9 mouse cellular contexts compared by ENCODE assay signal in genomic region chr5:146330031-146330764, GRCm38 (mm10). TPM values are rescaled to one million over a fixed set of nuclear protein-coding genes. Genes with fewer than 3 reads are reported as not detected.
DNase-seq lines count a peak whose midpoint lies in the region; ATAC-seq and TF ChIP-seq lines count a peak whose summit lies in the region.
"Had no signal": no experiment of that assay in that cellular context is flagged by ENCODE, and none has a peak within 500 bp of the region (broad histone marks: within the 10 kb centered on the region; RNA-seq: fewer than 3 reads in every experiment).

No protein-coding gene starts in this region.

- TF ChIP-seq CTCF in left cerebral cortex, adult 2 months (IDR thresholded peaks at IDR 0.05) = peak; percentile 76

- no peak for ATAC-seq in CD4-positive, CD25-positive, alpha-beta regulatory T cell, adult 4 months

- no peak overlapping the region for H3K4me3 ChIP-seq in left cerebral cortex, adult 2 months
- H3K4me3 ChIP-seq: neural tube, embryonic 12.5 days had no signal

- peak; percentile 55 for DNase-seq in CD4-positive, CD25-positive, alpha-beta regulatory T cell, adult 2 months (ENCODE audit: low read depth, low spot score)
- peak; percentile 63 to 67 for DNase-seq in left cerebral cortex, adult 2 months (ENCODE audit: extremely low spot score in 1 of 2, low spot score in 2 of 2)
- DNase-seq in left cerebral cortex, adult 8-10 months (ENCODE audit: low spot score in 2 of 2) = no peak
- DNase-seq in brain, adult 2 months (ENCODE audit: low read depth, low spot score) = peak; percentile 78
- peak; percentile 40 for DNase-seq in gastrocnemius, postnatal 10 days
- peak; percentile 69 for DNase-seq in left cerebral cortex, postnatal 4 days
- peak; percentile 85 for DNase-seq in retina, embryonic 14.5 days (ENCODE audit: low spot score)

- no peak overlapping the region for H3K27ac ChIP-seq in left cerebral cortex, adult 2 months
- H3K27ac ChIP-seq: neural tube, embryonic 12.5 days had no signal

- intact Hi-C loops in left cerebral cortex, adult 2 months (cut with DNase I) = loop anchor here (5.0 kb wide), 1 partner anchor 142 kb away; no protein-coding TSS in a partner anchor
- intact Hi-C loops in left cerebral cortex, postnatal 4 days (cut with DNase I) = loop anchor here (5.0 kb wide), 2 partner anchors 52 to 137 kb away; partner anchors contain the start of gene Wasf3

RNA-seq across cellular contexts. Expression of gene Wasf3, which starts 54.6 kb away (rescaled TPM):
- not detected for polyA plus RNA-seq in CD4-positive, CD25-positive, alpha-beta regulatory T cell, adult 4 months (2017; shearing (Covaris generic))
- total RNA-seq in left cerebral cortex, adult 2 months (2021) = 10 to 100 TPM; 90.3 to 93.9 TPM
- 10 to 100 TPM; 88.1 to 97.5 (median 90.3) TPM for total RNA-seq in left cerebral cortex, adult 8-10 months (2022)
- 1 to 10 TPM; 1.6 TPM for total RNA-seq in gastrocnemius, postnatal 10 days (2021)
- total RNA-seq in left cerebral cortex, postnatal 4 days (2021) = 10 to 100 TPM; 64.9 to 66.0 TPM

Comparison
In these comparisons a context has a peak if more than half of its experiments do, and no peak if none do; other contexts are left out.
1. DNase-seq: peak in CD4-positive, CD25-positive, alpha-beta regulatory T cell, adult 2 months (single experiment), left cerebral cortex, adult 2 months (2 of 2), brain, adult 2 months (single experiment), gastrocnemius, postnatal 10 days (single experiment), left cerebral cortex, postnatal 4 days (single experiment) and retina, embryonic 14.5 days (single experiment); none in left cerebral cortex, adult 8-10 months (0 of 2).
2. RNA of gene Wasf3, which starts 54.6 kb away (total RNA-seq): 90.3 to 93.9 TPM in left cerebral cortex, adult 2 months, 88.1 to 97.5 TPM in left cerebral cortex, adult 8-10 months and 64.9 to 66.0 TPM in left cerebral cortex, postnatal 4 days; 1.6 TPM in gastrocnemius, postnatal 10 days; every median in the first group is over 10 times any median in the second.